Mouse (Mus musculus) hindbrain, embryonic 13.5 days (tissue): ENCODE data around the gene Anpep. TPM values are rescaled to one million over a fixed set of nuclear protein-coding genes. Genes with fewer than 3 reads are reported as not detected.
"Not testable (repeated sequence)": the region's sequence is repeated elsewhere in the genome, so short reads cannot be mapped to it uniquely, and the experiment has no call there.

Experiments used
- ATAC-seq: fragments of 200-750 bp; cut with Nextera tagmentation; 2 replicates; pipeline ENCODE4 v1.8.0; 2017; ENCODE audit warnings: moderate TSS enrichment; ENCODE audit not compliant: low FRiP score
- H3K27ac ChIP-seq: fragments of 300-500 bp; sonication (generic); 2 replicates; pipeline ENCODE4 v1.5.1; 2015; ENCODE audit warnings: inconsistent platforms, mild to moderate bottlenecking, moderate library complexity
- H3K27me3 ChIP-seq: fragments of 300-500 bp; sonication (generic); 2 replicates; pipeline ENCODE4 v1.6.1; 2015; ENCODE audit warnings: mild to moderate bottlenecking, inconsistent platforms
- H3K36me3 ChIP-seq: fragments of 300-500 bp; sonication (generic); 2 replicates; pipeline ENCODE4 v1.6.1; 2015; ENCODE audit warnings: mild to moderate bottlenecking, inconsistent platforms
- H3K4me1 ChIP-seq: fragments of 300-500 bp; sonication (generic); replicated peaks from 2 replicates; pipeline ENCODE4 v1.6.1; 2015; ENCODE audit warnings: inconsistent platforms
- H3K4me2 ChIP-seq: fragments of 300-500 bp; sonication (generic); 2 replicates; pipeline ENCODE4 v1.6.1; 2015; ENCODE audit warnings: inconsistent platforms, mild to moderate bottlenecking, moderate library complexity
- H3K4me3 ChIP-seq: fragments of 300-500 bp; sonication (generic); 2 replicates; pipeline ENCODE4 v1.5.1; 2015; ENCODE audit warnings: mild to moderate bottlenecking, inconsistent platforms
- H3K9ac ChIP-seq: fragments of 300-500 bp; sonication (generic); 2 replicates; pipeline ENCODE4 v1.6.1; 2015; ENCODE audit warnings: mild to moderate bottlenecking, inconsistent platforms
- H3K9me3 ChIP-seq: fragments of 300-500 bp; sonication (generic); 2 replicates; pipeline ENCODE4 v1.6.1; 2016; ENCODE audit warnings: inconsistent platforms
- WGBS: fragments of 180-500 bp; shearing (Covaris S2); methylation state at CpG from one replicate; pipeline ENCODE4 v1.1.7; 2015; 5-methylcytosine and 5-hydroxymethylcytosine counted together
- polyA plus RNA-seq: library from polyadenylated mRNA; unstranded; fragments of >200 nt; fragmentation: Nextera tagmentation; extraction: Ambion mirVana; gene quantifications from 2 replicates; pipeline ENCODE4 v1.2.1, GENCODE M21; 2015

The Anpep gene
- polyA plus RNA-seq, 1 experiment from 2014 or later: 4.4 TPM

DNA sequence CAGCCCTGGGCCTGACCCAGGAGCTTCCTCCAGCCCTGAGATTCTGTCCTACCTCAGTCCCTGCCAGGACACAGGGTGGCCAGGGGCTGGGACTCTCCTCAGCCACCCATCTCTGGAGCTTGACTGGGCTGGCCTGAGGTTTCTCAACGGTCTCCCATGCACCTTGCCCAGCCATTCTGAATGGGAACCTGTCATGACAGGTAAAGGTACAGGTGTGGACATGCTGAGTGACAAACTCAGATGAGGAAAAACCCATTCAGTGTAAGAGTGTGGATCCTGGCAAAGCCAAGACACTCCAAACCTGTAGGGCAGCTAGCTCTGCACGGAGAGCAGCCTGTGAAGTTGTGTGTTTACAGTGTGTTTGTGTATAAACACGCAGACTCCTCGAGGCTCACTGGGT is 60.5 kb downstream of the Anpep start:
- Histone ChIP-seq H3K9ac (no peak overlapping the region), H3K36me3 (no peaks in the 10 kb centered on the region), H3K27ac (no peak overlapping the region), H3K27me3 (peaks cover 19% of the 10 kb centered on the region; the same call in 1 of the 2 replicates), H3K4me1 (no peaks in the 10 kb centered on the region), H3K9me3 (no peaks in the 10 kb centered on the region), H3K4me2 (no peak overlapping the region), H3K4me3 (no peak overlapping the region)
- ATAC-seq: no peak
- 87% methylated on average over 4 of the region's 4 CpGs for WGBS

- no peak for ATAC-seq
- Histone ChIP-seq H3K9ac (no peak overlapping the region), H3K4me1 (no peaks in the 10 kb centered on the region), H3K27ac (no peak overlapping the region), H3K4me3 (no peak overlapping the region), H3K36me3 (no peaks in the 10 kb centered on the region), H3K4me2 (no peak overlapping the region), H3K27me3 (peaks cover 28% of the 10 kb centered on the region), H3K9me3 (no peaks in the 10 kb centered on the region)
- WGBS: 74% methylated on average over 6 of the region's 6 CpGs
Measured at GRCm38 (mm10) chr7:79799506-79799905, 61.4 kb downstream of the Anpep start.

DNA sequence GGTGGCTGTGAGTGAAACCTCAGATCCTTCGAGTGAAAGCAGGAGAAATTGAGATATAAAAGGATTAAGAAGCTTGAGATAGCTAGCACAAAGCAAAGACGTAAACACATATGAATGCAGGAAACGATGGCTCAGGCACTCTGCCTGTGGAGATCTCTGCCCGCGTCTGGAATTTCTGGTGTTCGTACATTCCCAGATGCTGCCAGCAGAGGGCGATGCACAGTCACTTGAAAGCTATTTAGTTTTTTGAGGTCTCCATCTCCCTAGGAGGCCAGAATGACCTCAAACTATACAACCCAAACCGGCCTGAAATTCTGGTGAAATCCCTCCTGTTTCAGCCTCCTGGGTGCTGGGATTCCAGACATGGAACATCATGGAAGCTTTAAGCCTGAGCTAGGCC is 61.8 kb downstream of the Anpep start:
- ATAC-seq: no peak
- Histone ChIP-seq H3K4me3 (no peak overlapping the region), H3K9me3 (no peaks in the 10 kb centered on the region), H3K4me1 (no peaks in the 10 kb centered on the region), H3K9ac (no peak overlapping the region), H3K36me3 (no peaks in the 10 kb centered on the region), H3K4me2 (no peak overlapping the region), H3K27me3 (peaks cover 32% of the 10 kb centered on the region), H3K27ac (no peak overlapping the region)
- WGBS: 7% methylated on average over 8 of the region's 8 CpGs

- WGBS: 41% methylated on average over 5 of the region's 5 CpGs
- no peak for ATAC-seq
Measured at GRCm38 (mm10) chr7:79798606-79799005, 62.3 kb downstream of the Anpep start.

GRCm38 (mm10) chr7:79793688-79794087 is 67.2 kb downstream of the Anpep start, which contains the start of gene Mesp1:
TSS of gene Mesp1 (minus strand) at chr7:79793788.
- Histone ChIP-seq H3K27ac (no peak within 1 kb of the TSS), H3K4me3 (peak within 1 kb of the TSS; percentile 48), H3K27me3 (peaks cover 76% of the 10 kb centered on the region), H3K9ac (peak within 1 kb of the TSS; percentile 64), H3K4me2 (peak within 1 kb of the TSS; percentile 76), H3K36me3 (no peaks in the 10 kb centered on the region), H3K9me3 (no peaks in the 10 kb centered on the region), H3K4me1 (peaks cover 14% of the 10 kb centered on the region)
- whole genome bisulfite sequencing: 69% methylated on average over 6 of the region's 6 CpGs
- ATAC-seq: no peak

More at GRCm38 (mm10) chr7:79798606-79799005, 62.3 kb downstream of the Anpep start:
- Histone ChIP-seq H3K36me3 (no peaks in the 10 kb centered on the region), H3K4me2 (no peak overlapping the region), H3K4me1 (no peaks in the 10 kb centered on the region), H3K27ac (no peak overlapping the region), H3K4me3 (no peak overlapping the region), H3K27me3 (peaks cover 37% of the 10 kb centered on the region), H3K9ac (no peak overlapping the region), H3K9me3 (no peaks in the 10 kb centered on the region)

DNA sequence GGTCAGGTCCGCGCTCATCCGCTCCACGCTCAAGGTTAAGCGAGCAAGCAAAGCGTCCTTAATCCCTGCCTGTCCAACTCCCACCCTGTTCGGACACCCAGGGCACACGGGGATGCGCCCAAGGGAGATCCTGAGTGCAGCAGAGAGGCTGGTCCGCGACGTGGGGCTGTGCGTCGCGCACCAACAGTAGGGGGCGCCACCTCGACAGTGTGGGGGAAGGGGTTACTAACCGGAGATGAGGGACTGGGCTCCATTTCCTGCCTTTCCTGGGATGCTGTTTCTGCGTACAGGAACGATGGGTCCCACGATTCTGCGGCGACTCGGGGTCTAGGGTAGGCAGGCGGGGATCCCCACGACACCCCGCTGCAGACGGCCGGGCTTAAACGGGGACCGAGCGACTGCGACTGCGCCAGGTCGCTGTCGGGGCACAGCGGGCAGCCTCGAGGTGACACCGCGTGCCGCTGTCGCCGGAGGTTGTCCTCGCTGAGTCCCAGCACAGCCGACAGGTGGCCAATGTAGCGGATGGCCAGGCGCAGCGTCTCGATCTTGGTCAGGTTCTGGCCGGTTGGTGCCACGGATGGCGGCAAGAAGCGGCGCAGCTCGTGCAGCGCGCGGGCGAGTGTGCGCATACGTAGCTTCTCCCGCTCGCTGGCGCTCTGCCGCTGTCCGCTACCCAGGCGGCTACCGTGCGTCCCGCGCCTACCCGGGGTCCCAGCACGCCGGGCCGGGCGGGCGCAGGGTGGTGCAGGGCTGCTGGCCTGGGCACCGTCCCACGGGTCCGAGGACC is 68.0 kb downstream of the Anpep start:
- Histone ChIP-seq H3K36me3 (no peaks in the 10 kb centered on the region), H3K4me1 (peaks cover 14% of the 10 kb centered on the region), H3K9me3 (no peaks in the 10 kb centered on the region), H3K9ac (peak overlapping the region; percentile 64), H3K4me2 (peak overlapping the region; percentile 76), H3K27ac (no peak overlapping the region), H3K27me3 (peaks cover 74% of the 10 kb centered on the region), H3K4me3 (peak overlapping the region; percentile 48)
- ATAC-seq: peak; percentile 41; the same call in 1 of the 2 replicates
- WGBS: 2% methylated on average over 80 of the region's 80 CpGs

GRCm38 (mm10) chr7:79789812-79790211 is 71.0 kb downstream of the Anpep start:
- not testable (repeated sequence) for ATAC-seq, H3K36me3 ChIP-seq

GRCm38 (mm10) chr7:79786295-79786694 is 74.6 kb downstream of the Anpep start:
- H3K36me3 ChIP-seq: no peaks in the 10 kb centered on the region
- H3K4me1 ChIP-seq: no peaks in the 10 kb centered on the region
- no peak overlapping the region for H3K4me2 ChIP-seq
- no peaks in the 10 kb centered on the region for H3K9me3 ChIP-seq
- H3K9ac ChIP-seq: no peak overlapping the region
- no peak overlapping the region for H3K27ac ChIP-seq
- 23% methylated on average over 6 of the region's 6 CpGs for WGBS
- peak; percentile 32; the same call in 1 of the 2 replicates for ATAC-seq
- no peak overlapping the region for H3K4me3 ChIP-seq
- peaks cover 41% of the 10 kb centered on the region for H3K27me3 ChIP-seq

More at GRCm38 (mm10) chr7:79789812-79790211, 71.0 kb downstream of the Anpep start:
- H3K27me3 ChIP-seq: peaks cover 73% of the 10 kb centered on the region
- H3K27ac ChIP-seq, H3K4me2 ChIP-seq, H3K9ac ChIP-seq, H3K4me3 ChIP-seq, H3K9me3 ChIP-seq: not testable (repeated sequence)
- H3K4me1 ChIP-seq: peaks cover 14% of the 10 kb centered on the region
- WGBS: 17% methylated on average over 2 of the region's 2 CpGs

- no peak overlapping the region for H3K27ac ChIP-seq
- ATAC-seq: no peak
- H3K4me3 ChIP-seq: no peak overlapping the region
- no peaks in the 10 kb centered on the region; the same call in 1 of the 2 replicates for H3K4me1 ChIP-seq
- H3K9me3 ChIP-seq: no peaks in the 10 kb centered on the region
- WGBS: 79% methylated on average over 2 of the region's 2 CpGs
- H3K36me3 ChIP-seq: no peaks in the 10 kb centered on the region
- peaks cover 16% of the 10 kb centered on the region for H3K27me3 ChIP-seq
- H3K4me2 ChIP-seq: no peak overlapping the region
- H3K9ac ChIP-seq: no peak overlapping the region
Measured at GRCm38 (mm10) chr7:79782516-79782855, 78.4 kb downstream of the Anpep start.

- 79% methylated on average over 11 of the region's 11 CpGs for WGBS
- H3K27me3 ChIP-seq: peaks cover 11% of the 10 kb centered on the region; the same call in 1 of the 2 replicates
- H3K27ac ChIP-seq: no peak overlapping the region
- no peaks in the 10 kb centered on the region for H3K36me3 ChIP-seq
- no peak overlapping the region for H3K4me3 ChIP-seq
- no peak overlapping the region for H3K4me2 ChIP-seq
- H3K9me3 ChIP-seq: no peaks in the 10 kb centered on the region
- H3K4me1 ChIP-seq: no peaks in the 10 kb centered on the region; the same call in 1 of the 2 replicates
- no peak for ATAC-seq
- H3K9ac ChIP-seq: no peak overlapping the region
Measured at GRCm38 (mm10) chr7:79781826-79782515, 78.9 kb downstream of the Anpep start.

GRCm38 (mm10) chr7:79780647-79781626 is 79.9 kb downstream of the Anpep start:
- Histone ChIP-seq H3K36me3 (no peaks in the 10 kb centered on the region), H3K4me2 (peak overlapping the region; percentile 44), H3K4me3 (no peak overlapping the region), H3K9ac (no peak overlapping the region), H3K4me1 (no peaks in the 10 kb centered on the region; the same call in 1 of the 2 replicates), H3K27me3 (peaks cover 6% of the 10 kb centered on the region; the same call in 1 of the 2 replicates), H3K9me3 (no peaks in the 10 kb centered on the region), H3K27ac (no peak overlapping the region)
- WGBS: 40% methylated on average over 16 of the region's 16 CpGs
- ATAC-seq: peak; percentile 54; the same call in 1 of the 2 replicates
